Mouse (Mus musculus) layer of hippocampus, adult 9-11 months (tissue): ENCODE measurements at regions not wholly inside any gene's neighbourhood (a gene's known extent, or its start where the extent isn't known, plus 50 kb on each side); places are given as distances from the start of the nearest gene placed in this dataset.

Experiments used
- DNase-seq: peaks from one replicate; pipeline ENCODE4 v3.0.0; 2022

DNA sequence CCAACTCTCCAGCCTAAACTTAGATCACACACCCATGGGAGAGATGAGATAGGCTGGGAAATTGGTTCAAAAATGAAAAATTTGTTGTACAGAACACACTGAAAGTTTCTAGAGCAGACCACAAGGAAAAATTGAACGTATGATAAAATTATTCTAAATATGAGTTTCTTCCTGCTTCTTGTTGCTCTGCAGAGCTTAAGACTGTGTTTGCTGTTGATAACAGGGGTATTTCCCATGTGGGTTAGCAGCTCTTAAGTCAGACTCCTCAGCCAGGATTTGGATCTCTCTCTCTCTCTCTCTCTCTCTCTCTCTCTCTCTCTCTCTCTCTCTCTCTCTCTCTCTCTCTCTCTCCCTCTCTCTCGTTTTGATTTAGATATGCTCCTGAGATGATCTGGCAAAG is 173.5 kb upstream of the Stt3b start:
- no peak for DNase-seq

DNA sequence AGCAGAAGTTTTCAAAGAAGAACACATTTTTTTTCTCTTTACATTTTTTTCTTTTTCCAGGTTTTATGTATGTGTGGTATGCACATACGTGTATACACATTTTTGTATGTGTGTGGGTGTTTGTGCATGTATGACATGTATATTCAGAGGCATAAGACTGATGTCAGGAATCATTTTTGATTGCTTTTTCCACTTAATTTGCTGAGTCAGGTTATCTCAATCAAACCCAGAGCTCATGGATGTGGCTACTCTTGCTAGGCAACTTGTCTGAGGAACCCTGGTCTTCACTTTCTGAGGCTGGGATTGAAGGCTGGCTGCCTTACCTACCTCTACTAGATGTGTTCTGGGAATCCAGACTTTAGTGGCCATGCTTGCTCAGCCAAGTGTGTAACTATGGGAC is 174.2 kb upstream of the Stt3b start:
- DNase-seq, result no peak

DNA sequence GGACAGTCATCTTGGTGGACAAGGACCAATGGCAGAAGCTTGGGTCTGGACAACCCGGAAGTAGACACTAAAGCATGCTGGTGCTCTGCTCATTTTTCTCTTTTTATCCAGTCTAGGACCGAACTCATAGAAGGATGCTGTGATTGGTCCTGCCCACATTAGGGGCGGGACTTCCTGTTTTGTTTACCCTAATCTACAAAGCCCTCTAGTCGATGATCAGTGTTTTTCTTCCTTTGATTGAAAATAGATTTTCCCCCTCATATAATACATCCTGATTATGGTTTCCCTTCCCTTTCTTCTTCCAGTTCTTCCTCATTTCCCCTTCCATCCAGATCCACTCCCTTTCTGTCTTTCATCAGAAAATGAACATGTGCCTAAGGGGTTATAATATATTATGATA is 175.0 kb upstream of the Stt3b start:
- no peak for DNase-seq

DNA sequence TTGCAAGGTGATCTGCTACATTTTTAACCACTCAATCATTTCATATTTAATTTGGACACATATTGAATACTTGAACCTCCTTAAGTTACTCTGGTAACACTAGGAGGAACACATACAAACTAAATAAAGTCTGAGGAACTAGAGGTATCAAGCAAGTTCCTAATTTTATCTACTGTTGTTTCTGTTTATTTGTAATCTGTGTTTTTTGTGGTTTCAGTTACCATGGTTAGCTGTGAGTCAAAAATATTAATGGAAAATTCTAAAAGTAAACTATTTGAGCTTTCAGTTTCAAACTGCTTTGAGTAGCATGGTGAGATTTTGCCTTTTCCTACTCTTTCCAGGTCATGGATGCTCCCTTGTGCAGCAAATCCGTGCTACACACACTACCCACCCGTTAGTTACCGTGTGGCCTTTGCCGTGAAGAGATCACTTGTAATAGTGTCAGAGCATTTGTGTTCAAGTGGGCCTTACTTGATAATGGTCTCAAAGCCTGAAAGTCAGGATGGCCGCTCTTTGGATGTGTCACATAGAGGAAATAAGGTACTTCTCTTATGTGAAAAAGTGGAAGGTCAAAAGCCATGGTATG is 177.0 kb upstream of the Stt3b start:
- no peak for DNase-seq

DNA sequence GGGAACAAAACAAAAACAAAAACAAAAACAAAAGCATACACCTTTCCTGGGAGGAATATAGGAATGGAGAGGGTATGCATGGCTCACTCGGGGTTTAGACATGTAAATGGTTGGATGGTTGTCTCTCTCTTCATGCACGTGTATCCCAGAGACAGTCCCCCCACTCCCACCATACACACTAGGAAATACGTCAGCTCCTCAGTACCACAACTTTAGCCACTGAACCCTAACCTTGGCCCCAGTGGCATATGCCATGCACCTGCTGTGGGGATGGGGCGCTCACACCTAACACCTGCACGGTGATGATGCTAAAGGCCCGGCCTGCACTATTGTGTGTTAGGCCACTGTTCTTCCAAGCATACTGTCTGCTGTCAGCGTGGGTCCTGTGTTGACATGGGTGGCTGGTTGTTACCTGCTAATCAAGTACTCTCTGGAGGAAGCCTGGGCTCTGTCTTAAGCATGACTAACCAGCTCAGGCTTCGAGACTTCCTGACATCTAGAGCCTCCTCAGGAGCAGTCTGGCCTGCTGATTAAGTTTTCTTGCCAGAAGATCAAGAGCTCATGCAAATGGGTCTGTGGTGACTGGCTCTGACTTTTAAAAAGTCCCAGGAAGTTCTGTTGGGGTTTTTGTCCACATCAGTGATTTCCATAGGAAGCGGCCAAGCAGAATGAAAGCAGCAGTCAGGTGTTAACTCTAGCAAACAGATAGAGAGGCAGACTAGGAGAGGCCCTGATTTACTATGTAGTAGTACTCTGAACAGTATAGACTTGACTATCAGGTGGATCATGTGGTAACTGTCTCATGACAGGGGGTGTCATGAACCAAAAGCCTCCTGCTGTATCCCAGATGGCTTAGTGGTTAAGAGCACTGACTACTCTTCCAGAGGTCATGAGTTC is 178.9 kb upstream of the Stt3b start:
- DNase-seq, result no peak

DNA sequence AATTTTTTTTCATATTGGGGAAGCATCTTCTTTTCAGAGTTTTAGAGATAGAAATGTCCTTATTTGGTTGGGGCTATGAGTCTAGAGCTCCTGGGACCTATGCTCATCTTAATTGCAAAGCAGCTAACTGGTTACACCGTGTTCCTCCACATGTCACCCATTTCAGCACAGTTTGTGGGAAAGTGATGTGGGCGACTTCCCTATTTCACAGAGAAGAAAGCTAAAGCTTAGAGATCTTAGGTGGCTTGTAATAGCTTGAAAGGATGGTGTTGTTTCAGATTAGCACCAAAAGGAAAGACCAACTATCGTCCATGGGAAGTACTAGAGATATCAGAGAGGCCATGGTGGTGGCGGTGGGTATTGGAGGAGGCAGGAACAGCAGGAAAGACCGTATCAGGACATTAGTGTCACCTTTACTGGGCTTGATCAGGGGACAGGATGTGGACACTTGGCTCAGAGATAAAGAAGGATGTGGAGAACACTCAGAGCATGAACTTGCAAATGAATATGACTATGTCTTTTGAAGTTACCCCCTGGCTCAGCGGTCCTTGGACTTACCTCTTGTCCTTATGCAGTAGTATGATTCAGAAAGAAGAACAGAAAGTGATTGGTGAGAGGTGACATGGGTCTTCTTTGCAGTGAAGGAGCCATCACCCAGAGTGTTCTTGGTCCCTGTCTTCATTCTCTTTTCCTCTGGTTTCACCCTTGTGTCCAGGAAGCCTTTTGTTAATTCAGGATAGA is 182.4 kb upstream of the Stt3b start:
- peak; percentile 21 for DNase-seq

DNA sequence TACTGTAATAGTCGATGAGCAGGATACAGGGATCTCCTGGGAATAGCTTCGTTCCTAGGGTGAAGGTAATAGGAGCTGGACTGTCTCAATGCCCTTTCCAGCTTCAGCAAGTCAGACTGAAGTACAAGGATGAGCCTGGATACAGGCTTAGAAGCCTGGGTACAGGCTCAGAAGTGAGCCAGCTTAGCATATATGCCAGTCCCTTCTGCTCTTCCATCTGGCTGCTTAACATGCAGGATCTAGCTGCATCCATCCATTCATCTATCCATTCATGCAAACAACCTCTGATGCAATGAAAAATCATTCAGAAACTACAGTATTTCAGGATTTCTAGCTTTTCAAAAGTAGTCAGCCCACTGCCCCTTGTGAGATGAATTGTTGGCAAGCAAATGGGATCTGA is 183.5 kb upstream of the Stt3b start:
- DNase-seq, result peak; percentile 51

DNA sequence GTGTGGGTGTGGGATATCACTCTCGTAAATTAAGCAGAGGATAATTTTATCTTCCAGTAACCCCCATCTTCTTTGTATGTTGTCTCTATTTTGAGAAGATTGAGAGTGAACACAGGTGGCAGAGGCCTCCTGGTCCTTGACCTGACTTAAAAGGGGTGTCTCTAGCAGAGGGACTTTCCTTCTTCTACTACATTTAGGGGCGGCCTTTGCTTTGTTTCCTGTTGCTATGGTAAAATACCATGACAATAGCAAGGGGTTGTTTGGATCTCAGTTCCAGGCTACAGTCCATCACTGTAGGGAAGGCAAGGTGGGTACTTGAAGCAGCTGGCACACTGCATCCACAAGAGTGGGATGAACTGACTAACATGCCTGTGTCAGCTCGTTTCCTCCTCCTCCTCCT is 189.3 kb upstream of the Stt3b start:
- no peak for DNase-seq

DNA sequence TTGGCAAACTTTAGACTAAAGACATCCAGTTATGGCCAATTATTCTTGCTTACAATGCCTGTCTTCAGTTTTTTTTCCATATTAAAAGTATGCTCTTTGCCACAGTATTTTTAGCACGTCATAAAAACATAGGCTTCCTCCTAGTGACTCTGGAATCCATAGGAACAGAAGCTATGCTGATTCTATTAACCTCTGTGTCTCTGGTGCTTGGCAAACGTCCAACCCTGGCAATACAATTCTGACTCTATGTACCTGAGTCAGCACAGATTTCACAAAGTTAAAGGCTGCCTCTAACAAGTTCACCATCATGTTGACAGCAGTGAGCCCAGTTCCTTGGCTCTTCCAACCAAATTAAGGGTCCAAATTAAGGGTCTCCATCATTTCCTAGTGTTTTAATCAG is 194.6 kb upstream of the Stt3b start:
- no peak for DNase-seq

DNA sequence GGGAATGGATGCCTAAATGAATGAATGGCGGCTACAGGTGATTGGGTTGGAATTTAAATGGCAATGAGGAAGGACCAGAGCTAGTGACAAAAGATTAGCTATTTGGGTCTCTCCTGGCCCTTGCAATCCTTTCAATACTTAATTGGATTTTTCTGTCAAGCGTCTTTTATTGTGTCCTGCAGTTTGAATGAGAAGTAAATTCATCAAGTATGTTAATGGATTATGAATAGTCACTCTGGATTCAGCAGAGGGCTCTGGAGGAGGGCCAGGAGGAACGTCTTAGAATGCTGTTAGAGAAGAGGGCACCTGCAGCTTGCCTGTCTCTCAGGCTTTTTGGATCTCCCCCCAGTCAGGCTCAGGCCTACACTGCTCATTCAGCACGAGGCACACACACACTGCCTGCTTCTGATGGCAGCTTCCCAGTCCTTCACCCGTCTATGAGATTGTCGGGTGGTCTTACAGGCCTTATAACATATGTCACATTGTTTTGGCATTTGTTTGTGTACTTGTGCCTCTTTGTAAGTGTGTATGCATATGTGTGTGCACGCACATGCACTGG is 197.0 kb upstream of the Stt3b start:
- no peak for DNase-seq

DNA sequence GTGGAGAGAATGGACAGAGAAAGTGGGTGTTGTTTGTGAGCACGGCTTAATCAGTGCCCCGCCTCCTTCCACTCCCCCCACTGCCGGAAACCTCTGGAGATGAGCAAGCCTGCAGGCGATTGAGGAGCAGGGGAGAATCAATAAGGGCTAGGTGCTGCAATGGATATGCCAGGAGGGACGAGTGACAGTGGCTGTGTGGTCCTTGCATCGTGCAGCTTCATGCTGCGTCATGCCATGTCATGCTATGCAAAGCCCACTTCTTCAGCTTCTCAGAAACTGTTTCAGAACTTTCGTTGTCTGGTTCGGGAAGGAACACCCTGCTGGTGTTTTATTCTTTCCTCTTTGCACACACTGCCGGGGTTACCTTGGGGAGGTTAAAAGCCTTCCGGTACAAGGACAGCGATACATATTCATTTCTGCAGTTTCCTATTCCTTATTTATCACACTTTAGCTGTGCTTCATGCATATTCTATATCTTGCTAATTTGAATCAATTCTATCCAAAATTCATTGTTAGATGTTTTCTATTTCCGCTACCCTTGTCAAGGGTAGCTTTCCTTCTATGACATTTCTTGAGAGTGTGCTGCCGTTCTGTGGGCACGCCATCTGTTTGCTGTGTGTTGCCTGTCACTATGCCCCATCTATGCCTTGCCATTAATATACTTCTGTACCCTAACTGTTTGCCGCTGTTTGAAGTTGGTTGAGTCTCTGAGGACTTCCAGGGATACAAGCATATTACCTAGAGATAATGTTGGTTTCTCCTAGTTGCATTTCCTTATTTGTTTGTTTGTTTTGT is 202.8 kb upstream of the Stt3b start:
- DNase-seq, result no peak

DNA sequence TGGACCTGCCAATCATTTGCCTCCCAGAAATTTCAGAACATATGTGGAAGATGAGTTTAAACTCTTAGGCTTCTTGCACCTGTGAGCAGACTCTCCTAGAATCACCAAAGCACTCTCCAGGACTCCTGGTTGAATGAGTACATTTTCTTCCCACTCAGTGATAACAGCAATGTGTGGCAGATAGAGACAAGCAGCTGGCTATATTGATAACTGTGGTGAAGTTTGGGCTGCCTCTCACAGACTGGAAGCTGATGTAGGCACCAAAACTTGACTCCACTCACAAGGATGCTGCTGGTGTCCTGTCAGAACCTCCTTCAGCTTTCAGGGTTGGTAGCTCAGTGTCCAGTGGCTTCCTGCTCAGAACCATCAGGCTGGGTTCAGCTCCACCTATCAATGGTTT is 207.7 kb upstream of the Stt3b start:
- no peak for DNase-seq

DNA sequence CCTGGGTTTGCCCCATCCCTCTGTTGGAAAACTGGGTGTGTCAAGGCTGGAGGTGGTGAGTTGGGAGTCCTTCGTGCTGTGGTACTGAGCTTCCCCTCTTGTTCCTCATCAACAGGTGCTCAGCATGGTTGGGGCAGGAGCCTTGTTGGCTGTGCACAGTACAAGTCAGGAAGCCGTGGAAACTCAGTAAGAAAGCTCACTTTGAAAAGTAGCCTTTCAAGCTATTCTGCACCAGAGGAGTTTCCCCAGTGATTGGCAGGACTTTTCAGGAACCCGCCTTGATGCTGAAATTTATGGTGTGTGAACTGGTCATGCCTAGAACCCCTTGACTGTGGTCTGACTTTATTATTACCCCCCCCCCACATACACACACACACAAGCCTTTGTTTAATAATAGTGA is 213.9 kb upstream of the Stt3b start:
- no peak for DNase-seq

DNA sequence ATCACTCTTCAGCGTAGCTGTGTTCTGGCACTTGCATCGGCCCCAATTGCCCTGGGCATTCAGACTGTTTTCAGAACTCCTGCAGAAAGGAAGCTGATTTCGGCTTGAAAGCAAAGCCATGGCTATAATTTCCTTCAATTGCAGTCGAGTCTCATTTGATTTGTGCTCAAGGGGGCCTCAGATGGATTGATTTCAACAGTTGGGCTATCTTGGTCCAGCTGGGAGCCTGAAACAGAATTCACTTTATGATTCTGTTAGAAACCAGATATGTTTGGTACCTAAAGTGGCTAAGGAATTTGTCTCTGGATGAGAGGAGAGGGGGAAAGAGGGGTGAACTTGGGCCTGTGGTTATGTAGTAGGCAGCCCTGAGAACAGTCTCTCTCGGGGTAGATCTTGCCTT is 214.4 kb upstream of the Stt3b start:
- DNase-seq, result no peak

DNA sequence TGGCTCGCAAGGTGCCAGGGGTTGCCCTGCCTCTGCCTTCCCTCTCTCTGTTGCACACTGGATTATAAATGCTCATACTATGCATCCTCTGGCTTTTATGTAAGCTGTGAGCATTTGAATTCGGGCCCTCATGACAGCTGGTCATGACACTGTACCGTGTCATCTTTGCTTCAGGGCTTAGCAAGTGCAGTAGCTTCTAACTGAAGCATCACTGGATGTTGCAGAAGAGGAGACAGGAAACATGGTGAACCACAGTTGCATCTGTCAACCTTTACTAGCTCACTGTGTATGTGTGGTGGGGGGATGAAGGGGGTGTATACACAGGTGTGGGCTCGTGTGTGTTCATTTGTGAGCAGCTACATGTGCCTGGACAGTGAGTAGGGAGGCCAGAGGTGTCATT is 216.1 kb upstream of the Stt3b start:
- no peak for DNase-seq

DNA sequence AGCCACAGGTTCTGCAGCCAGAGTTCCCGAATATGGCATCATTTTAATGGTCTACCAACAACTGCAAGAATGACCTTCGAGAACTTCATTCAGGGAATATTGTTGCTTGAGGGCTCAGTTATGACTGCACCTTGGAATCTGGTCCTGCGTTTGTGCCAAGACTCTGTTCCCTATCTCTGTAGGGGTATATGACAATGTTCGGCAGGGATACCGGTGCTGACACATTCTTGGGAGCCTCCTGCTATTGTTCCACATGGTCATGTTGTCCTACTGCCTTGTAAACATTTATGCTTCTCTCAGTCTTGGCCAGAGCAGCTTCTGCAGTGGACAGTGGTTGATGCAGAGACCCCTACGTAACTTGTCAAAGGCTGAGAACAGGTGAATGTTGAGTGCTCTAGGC is 216.8 kb upstream of the Stt3b start:
- no peak for DNase-seq

DNA sequence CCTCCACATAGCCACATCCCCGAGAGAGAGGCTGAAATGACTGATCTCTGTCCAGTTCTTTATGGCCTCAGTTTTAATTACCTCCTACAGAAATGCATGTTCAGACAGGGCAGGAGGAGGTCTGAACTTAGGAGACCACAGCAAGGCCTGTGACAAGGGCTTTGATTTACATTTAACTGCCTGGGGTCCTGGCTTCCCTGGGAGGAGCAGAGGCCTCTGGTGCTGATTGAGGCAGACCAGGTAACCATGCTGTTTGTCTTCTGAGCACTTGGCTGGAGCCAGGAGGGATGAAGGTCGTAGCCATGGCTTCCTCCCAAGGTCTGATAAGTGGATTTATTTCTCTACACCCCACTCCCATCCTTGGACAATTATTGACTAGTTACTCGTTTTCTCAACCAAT is 224.0 kb upstream of the Stt3b start:
- DNase-seq, result no peak

DNA sequence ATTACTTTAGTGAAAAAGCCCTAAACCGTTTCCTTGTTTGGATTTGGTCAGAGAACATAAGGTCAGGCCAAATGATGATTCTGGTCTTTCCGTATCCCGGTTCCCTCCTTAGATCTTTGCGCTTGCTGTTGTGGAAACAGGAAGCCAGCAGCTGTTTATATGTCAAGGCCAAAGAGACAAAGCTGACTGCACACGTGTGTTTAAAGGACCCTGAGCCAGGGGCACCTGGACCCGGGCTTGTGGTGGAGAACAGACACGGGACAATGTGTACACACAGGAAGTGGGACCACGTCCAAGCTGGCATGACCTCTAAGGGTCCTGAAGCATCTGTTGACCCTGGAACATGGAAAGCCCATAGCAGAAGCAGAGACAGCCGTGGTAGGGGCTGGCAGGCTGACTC is 233.4 kb upstream of the Stt3b start:
- DNase-seq, result no peak

DNA sequence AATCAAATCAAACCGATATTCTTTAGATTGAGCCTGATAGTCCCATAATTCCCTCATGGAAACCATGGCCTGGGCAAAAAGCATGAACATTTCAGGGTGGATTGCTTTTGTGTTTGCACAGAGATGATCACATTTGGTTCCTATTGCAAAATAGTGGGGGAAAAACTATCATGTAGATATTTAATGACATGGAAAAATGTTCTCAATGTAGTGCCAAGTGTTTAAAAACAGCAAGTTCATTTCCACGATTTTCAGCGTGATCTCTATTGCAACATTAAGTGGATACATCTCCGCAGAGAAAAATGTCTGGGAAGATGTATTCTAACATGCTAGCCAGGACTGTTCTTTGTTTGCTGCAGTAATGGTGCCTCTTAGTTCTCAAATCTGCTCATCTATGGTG is 235.0 kb upstream of the Stt3b start:
- peak; percentile 5 for DNase-seq

DNA sequence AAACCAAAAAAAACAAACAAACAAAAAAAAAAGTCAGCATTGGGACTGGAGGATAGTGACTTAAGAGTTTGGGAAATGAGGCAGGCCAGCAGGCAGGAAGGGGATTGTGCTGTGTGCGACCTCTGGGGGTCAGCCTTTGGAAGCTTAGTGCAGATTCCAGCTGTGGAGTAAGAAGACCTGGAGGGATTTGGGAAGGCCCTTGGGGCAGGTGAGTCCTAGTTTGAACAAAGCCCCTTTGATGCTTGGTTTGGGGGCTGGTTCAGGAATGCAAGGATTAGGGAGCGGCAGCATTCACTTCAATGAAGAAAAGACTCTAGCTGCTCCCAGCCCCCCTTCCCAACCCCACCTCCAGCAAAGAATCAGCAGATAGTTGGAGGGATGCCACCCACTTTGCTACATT is 235.6 kb upstream of the Stt3b start:
- DNase-seq, result no peak

DNA sequence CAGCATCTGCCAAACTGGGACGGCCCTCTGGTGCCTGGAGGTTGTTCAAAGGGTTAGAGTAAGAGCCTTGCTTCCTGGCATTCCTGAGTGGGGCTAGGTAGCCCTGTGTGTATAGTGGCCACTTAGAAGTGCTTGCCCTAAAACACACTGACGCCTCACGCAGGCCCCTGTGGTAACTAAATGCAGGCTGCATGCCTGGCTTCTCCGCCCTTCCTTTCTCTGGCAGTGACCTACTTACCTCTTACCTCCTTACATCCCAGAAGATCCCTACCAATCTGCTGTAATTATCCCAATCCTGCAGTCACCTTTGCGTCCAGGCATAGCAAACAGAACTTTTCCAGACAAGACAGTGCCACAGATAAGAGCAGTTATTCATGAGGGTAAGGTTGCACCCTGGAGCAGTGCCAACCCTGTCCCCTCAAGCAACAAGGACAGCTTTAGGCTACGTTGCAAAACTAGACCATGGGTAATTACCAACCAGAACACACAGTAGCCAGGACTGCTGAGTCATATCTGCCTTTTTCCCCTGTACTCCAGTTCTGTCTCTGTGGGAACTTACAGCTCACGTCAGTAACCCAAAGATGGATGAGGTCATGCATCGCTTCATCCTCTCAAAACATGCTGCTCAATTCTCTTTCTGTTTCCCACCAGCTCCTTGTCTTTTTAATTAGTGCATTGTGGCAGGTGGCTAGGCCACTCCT is 237.6 kb upstream of the Stt3b start:
- no peak for DNase-seq

DNA sequence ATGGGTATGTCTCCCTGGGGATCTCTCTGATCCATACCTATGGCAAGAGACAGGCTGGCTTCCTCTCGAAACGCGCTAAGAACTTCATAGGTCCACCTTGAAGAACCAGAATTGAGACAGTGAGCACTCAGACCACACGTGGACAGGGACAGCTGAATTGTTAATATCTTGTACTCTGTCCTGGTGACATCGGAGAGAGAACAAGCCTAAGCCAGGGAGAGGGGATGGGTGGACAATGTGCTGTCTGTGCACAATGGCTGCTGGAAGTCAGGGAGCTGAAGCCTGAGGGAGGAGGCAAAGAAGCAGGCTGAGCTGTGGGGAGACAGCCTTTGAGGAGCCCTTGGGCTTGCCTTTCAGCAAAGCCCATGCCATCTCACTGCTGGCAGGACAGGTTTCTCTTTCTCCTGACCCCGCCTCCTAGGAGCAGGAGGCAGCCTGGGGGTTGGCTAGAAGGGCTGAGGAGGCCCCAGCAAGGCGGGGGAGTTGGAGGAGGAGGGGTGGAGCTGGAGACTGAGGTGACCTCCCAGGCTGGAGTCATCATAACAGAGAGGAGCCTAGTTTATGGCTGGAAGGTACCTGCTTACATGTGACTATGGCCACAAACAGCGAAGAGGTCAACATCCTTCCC is 238.6 kb upstream of the Stt3b start:
- no peak for DNase-seq
